ENCODE assay signal across 9 mouse cellular contexts in the genomic region with DNA sequence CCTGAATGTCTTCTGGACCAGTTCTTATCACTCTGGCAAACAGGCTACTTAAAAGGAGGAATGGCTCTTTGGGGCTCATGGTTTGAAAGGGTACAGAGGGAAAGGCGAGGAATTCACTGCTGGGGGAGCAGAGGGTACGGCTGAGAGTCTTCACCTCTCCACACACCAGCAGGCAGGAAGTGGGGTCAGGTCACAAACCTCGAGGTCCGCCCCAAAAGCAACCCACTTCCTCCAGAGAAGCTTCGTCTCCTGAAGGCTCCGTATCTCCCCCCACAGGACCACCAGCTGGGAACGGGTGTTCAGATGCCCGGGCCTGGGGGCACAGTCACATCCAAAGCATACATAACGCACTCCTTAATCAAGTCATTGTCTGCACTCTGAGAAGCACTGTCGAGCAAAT.
DNase-seq lines count a peak whose midpoint lies in the region; ATAC-seq and TF ChIP-seq lines count a peak whose summit lies in the region.
"Had no signal": no experiment of that assay in that cellular context is flagged by ENCODE, and none has a peak within 500 bp of the region (broad histone marks: within the 10 kb centered on the region; RNA-seq: fewer than 3 reads in every experiment).

No protein-coding gene starts in this region.

- no peaks in the 10 kb centered on the region for H3K36me3 ChIP-seq in spleen, adult 2 months (ENCODE audit: control insufficient read depth, insufficient read depth, low read length)

- 8% methylated on average over 10 of the region's 10 CpGs for WGBS in spleen, adult 2 months

- peak overlapping the region; percentile 35; the same call in 1 of the 2 replicates for H3K4me3 ChIP-seq in spleen, adult 2 months (ENCODE audit: extremely low read depth, insufficient read depth, insufficient read length)

- H3K27ac ChIP-seq in spleen, adult 2 months (ENCODE audit: insufficient read depth, low read length), result peak overlapping the region; percentile 53

- ATAC-seq in granulocyte monocyte progenitor cell, adult 5-6 weeks (replicated peaks; ENCODE audit: poor library complexity, severe bottlenecking), result peak; percentile 41

- TF ChIP-seq CTCF in spleen, adult 2 months (IDR thresholded peaks at IDR 0.05; ENCODE audit: extremely low read depth, insufficient read depth, insufficient read length, insufficient replicate concordance), result no peak

- no peak for TF ChIP-seq POLR2A in spleen, adult 2 months (IDR thresholded peaks at IDR 0.05; ENCODE audit: low read depth, low read length)

- peak; percentile 30 for DNase-seq in embryo, embryonic 9.5 days (ENCODE audit: extremely low spot score)
- no peak for DNase-seq in embryo, embryonic 10.5 days (ENCODE audit: low spot score)
- peak; percentile 35 for DNase-seq in 3134 (ENCODE audit: extremely low read depth, insufficient read length, low spot score)
- peak in 1 of 2 experiments; percentile 55 for DNase-seq in spleen, adult 2 months (ENCODE audit: low read depth in 1 of 2, low spot score in 2 of 2)
- no peak for DNase-seq in ovary, postnatal 36 days (ENCODE audit: low spot score)
- no peak for DNase-seq in layer of hippocampus, adult 11-12 months (ENCODE audit: low spot score)
- no peak for DNase-seq in cerebellum, adult 9-11 months
- DNase-seq: kidney, postnatal 14 days had no signal

- peaks cover 7% of the 10 kb centered on the region; the same call in 1 of the 2 replicates for H3K4me1 ChIP-seq in spleen, adult 2 months (ENCODE audit: control insufficient read depth, insufficient read depth, insufficient read length)

- no peaks in the 10 kb centered on the region for H3K27me3 ChIP-seq in spleen, adult 2 months (ENCODE audit: control insufficient read depth, insufficient read depth, low read length)

Comparison
In these comparisons a context has a peak if more than half of its experiments do, and no peak if none do; other contexts are left out.
1. DNase-seq: peak in embryo, embryonic 9.5 days (single experiment) and 3134 (single experiment); none in embryo, embryonic 10.5 days (single experiment), ovary, postnatal 36 days (single experiment), layer of hippocampus, adult 11-12 months (single experiment) and cerebellum, adult 9-11 months (single experiment).